Mouse (Mus musculus): ENCODE data around the gene Mamstr. TPM values are rescaled to one million over a fixed set of nuclear protein-coding genes. Genes with fewer than 3 reads are reported as not detected.

The Mamstr gene
- polyA plus RNA-seq, 1 experiment from 2014 or later = 2.8 TPM

- H3K9ac ChIP-seq (ENCODE audit: low read depth, low read length) = peak overlapping the region; percentile 37; the same call in 1 of the 2 replicates
- no peaks in the 10 kb centered on the region for H3K9me3 ChIP-seq (ENCODE audit: control insufficient read depth)
- peaks cover 3% of the 10 kb centered on the region; the same call in 1 of the 2 replicates for H3K4me1 ChIP-seq (replicated peaks; ENCODE audit: control insufficient read depth, insufficient read depth, low read length)
- peak overlapping the region; percentile 28; the same call in 1 of the 2 replicates for H3K27ac ChIP-seq (ENCODE audit: low read depth, low read length)
- H3K4me2 ChIP-seq (replicated peaks; ENCODE audit: low read depth) = peak overlapping the region; percentile 49
- peak; percentile 100 for TF ChIP-seq CTCF (IDR thresholded peaks at IDR 0.05; ENCODE audit: low read depth)
- 26% methylated on average over 14 of the region's 14 CpGs for WGBS
- no peaks in the 10 kb centered on the region for H3K36me3 ChIP-seq (ENCODE audit: control insufficient read depth, insufficient read depth)
- ATAC-seq = peak; percentile 23; the same call in 1 of the 2 replicates
- H3K27me3 ChIP-seq (replicated peaks; ENCODE audit: control insufficient read depth, insufficient read depth, low read length) = peaks cover 32% of the 10 kb centered on the region
- no peak overlapping the region for H3K4me3 ChIP-seq (ENCODE audit: low read depth, low read length)
Observed at GRCm38 (mm10) chr7:45682144-45683126, 42.7 kb downstream of the Mamstr start.

DNA sequence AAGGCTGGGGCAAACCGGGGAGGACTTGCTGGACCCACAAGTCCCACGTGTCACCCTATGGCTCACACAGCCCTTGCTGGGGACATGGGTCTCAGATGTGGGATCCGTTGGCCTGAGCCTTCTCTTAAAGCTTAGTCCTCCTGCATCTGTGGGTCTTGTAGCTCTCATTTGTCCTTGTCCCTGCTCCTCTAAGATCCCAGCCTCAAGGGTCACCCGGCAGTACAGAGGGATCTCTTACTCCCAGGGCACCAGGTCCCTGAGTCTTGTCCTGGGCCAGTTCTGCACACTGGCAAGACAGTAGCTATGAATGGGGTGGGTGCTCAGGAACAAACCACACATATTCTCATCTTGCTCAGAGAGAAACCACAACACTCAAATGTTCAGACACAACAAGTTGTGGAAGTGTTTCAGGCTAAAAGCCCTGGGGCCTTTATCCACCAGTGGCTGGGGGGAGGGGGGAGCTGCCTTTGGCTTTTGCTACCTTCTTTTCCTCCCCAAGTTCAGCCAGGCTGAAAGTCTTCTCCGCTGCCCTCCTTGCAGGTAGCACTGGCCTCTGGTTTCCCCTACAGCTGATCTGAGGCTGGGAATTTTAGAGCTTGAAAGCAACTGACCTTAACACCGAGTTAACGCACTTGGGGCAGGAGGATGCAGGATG, 43.7 kb downstream of the Mamstr start, which contains the start of gene Ntn5:
Ntn5 (plus strand) TSS at position 627 of the 655 bp plus-strand sequence.
- H3K9me3 ChIP-seq (ENCODE audit: control insufficient read depth) = no peaks in the 10 kb centered on the region
- 84% methylated on average over 7 of the region's 7 CpGs for WGBS

DNA sequence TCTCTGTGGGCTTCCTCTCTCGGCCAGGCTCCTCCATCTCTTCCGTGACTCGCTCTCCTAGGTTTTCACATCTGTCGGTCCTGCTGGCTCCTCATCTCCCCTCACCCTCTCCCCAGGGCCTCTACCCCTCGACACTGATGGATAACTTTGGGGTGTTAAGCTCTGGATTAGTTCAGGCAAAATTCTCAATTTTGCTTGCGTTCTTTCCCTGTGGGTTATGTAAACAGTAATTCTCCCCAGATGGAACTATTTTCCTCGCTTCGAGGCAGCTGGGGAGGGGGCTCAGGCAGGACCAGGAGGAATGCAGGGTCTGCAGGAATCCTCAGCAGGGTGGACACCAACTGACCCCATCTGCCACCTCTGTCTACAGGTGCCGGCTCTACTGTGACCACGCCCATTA, 46.0 kb downstream of the Mamstr start:
- no peak overlapping the region for H3K27ac ChIP-seq (ENCODE audit: low read depth, low read length)

More for the DNA sequence above, 43.7 kb downstream of the Mamstr start, which contains the start of gene Ntn5:
- Histone ChIP-seq H3K4me1 (replicated peaks; ENCODE audit: control insufficient read depth, insufficient read depth, low read length) (peaks cover 3% of the 10 kb centered on the region; the same call in 1 of the 2 replicates), H3K27ac (ENCODE audit: low read depth, low read length) (no peak within 1 kb of the TSS), H3K27me3 (replicated peaks; ENCODE audit: control insufficient read depth, insufficient read depth, low read length) (peaks cover 25% of the 10 kb centered on the region), H3K4me2 (replicated peaks; ENCODE audit: low read depth) (no peak within 1 kb of the TSS), H3K36me3 (ENCODE audit: control insufficient read depth, insufficient read depth) (no peaks in the 10 kb centered on the region), H3K4me3 (ENCODE audit: low read depth, low read length) (no peak within 1 kb of the TSS), H3K9ac (ENCODE audit: low read depth, low read length) (no peak within 1 kb of the TSS)
- TF ChIP-seq CTCF (IDR thresholded peaks at IDR 0.05; ENCODE audit: low read depth) = no peak
- ATAC-seq = no peak

DNA sequence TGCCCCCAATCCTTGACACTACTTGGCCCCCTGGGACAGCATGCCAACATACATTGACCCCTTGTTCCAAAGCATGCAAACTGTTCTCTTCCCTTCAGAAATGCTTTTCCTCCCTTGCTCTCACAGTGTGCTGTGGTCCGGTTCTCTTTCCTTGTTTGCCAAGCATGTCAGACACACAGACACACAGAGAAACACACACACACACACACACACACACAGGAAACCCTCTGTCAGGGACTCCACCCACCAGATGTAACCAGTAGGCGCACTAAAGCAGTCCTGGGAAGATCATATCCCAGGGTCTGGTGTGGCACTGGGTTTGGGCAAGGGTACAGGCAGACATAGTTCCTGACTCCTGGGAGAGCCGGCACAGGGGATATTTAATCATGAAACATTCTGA, 47.1 kb downstream of the Mamstr start:
- Histone ChIP-seq H3K27ac (ENCODE audit: low read depth, low read length) (no peak overlapping the region), H3K36me3 (ENCODE audit: control insufficient read depth, insufficient read depth) (no peaks in the 10 kb centered on the region), H3K9me3 (ENCODE audit: control insufficient read depth) (no peaks in the 10 kb centered on the region), H3K9ac (ENCODE audit: low read depth, low read length) (no peak overlapping the region), H3K27me3 (replicated peaks; ENCODE audit: control insufficient read depth, insufficient read depth, low read length) (peaks cover 26% of the 10 kb centered on the region), H3K4me1 (replicated peaks; ENCODE audit: control insufficient read depth, insufficient read depth, low read length) (peaks cover 3% of the 10 kb centered on the region; the same call in 1 of the 2 replicates), H3K4me3 (ENCODE audit: low read depth, low read length) (no peak overlapping the region), H3K4me2 (replicated peaks; ENCODE audit: low read depth) (no peak overlapping the region)
- TF ChIP-seq CTCF (IDR thresholded peaks at IDR 0.05; ENCODE audit: low read depth) = no peak
- 75% methylated on average over 3 of the region's 3 CpGs for WGBS
- ATAC-seq = no peak

More for the DNA sequence above, 46.0 kb downstream of the Mamstr start:
- Histone ChIP-seq H3K4me3 (ENCODE audit: low read depth, low read length) (no peak overlapping the region), H3K36me3 (ENCODE audit: control insufficient read depth, insufficient read depth) (no peaks in the 10 kb centered on the region), H3K27me3 (replicated peaks; ENCODE audit: control insufficient read depth, insufficient read depth, low read length) (peaks cover 22% of the 10 kb centered on the region), H3K9me3 (ENCODE audit: control insufficient read depth) (no peaks in the 10 kb centered on the region), H3K9ac (ENCODE audit: low read depth, low read length) (no peak overlapping the region), H3K4me1 (replicated peaks; ENCODE audit: control insufficient read depth, insufficient read depth, low read length) (peaks cover 3% of the 10 kb centered on the region; the same call in 1 of the 2 replicates), H3K4me2 (replicated peaks; ENCODE audit: low read depth) (no peak overlapping the region)
- TF ChIP-seq CTCF (IDR thresholded peaks at IDR 0.05; ENCODE audit: low read depth) = no peak
- no peak for ATAC-seq
- WGBS = 43% methylated on average over 10 of the region's 10 CpGs

GRCm38 (mm10) chr7:45689099-45689498, 49.3 kb downstream of the Mamstr start:
- WGBS = 66% methylated on average over 6 of the region's 6 CpGs
- no peak overlapping the region for H3K9ac ChIP-seq (ENCODE audit: low read depth, low read length)
- ATAC-seq = no peak
- H3K36me3 ChIP-seq (ENCODE audit: control insufficient read depth, insufficient read depth) = no peaks in the 10 kb centered on the region
- H3K27ac ChIP-seq (ENCODE audit: low read depth, low read length) = no peak overlapping the region
- TF ChIP-seq CTCF (IDR thresholded peaks at IDR 0.05; ENCODE audit: low read depth) = no peak
- no peaks in the 10 kb centered on the region for H3K4me1 ChIP-seq (replicated peaks; ENCODE audit: control insufficient read depth, insufficient read depth, low read length)
- H3K27me3 ChIP-seq (replicated peaks; ENCODE audit: control insufficient read depth, insufficient read depth, low read length) = peaks cover 19% of the 10 kb centered on the region; the same call in 1 of the 2 replicates
- H3K4me3 ChIP-seq (ENCODE audit: low read depth, low read length) = no peak overlapping the region
- H3K9me3 ChIP-seq (ENCODE audit: control insufficient read depth) = no peaks in the 10 kb centered on the region
- no peak overlapping the region for H3K4me2 ChIP-seq (replicated peaks; ENCODE audit: low read depth)

DNA sequence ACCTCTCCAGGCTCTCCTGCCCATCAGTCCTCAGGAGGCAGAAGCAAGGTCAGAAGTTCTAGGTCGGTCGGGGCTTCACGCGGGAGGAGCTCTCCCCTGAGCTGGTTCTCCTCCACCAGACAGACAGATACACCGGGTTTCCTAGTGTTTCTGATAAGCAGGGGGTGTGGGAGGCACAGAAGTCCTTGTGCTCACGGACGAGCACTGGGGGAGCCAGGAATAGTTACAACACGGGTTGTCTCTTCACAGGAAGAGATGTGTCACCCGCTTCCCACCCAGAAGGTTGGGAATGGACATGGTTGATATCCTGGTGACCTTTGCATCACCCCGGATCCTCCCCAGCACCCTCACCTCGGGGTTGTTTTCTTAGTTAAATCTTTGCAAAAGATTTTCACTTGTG, 50.0 kb downstream of the Mamstr start:
- no peaks in the 10 kb centered on the region for H3K9me3 ChIP-seq (ENCODE audit: control insufficient read depth)
- H3K4me1 ChIP-seq (replicated peaks; ENCODE audit: control insufficient read depth, insufficient read depth, low read length) = no peaks in the 10 kb centered on the region
- no peak overlapping the region for H3K4me3 ChIP-seq (ENCODE audit: low read depth, low read length)
- no peak for TF ChIP-seq CTCF (IDR thresholded peaks at IDR 0.05; ENCODE audit: low read depth)
- ATAC-seq = no peak
- H3K36me3 ChIP-seq (ENCODE audit: control insufficient read depth, insufficient read depth) = no peaks in the 10 kb centered on the region
- WGBS = 62% methylated on average over 11 of the region's 11 CpGs
- peaks cover 13% of the 10 kb centered on the region; the same call in 1 of the 2 replicates for H3K27me3 ChIP-seq (replicated peaks; ENCODE audit: control insufficient read depth, insufficient read depth, low read length)
- no peak overlapping the region for H3K27ac ChIP-seq (ENCODE audit: low read depth, low read length)
- no peak overlapping the region for H3K4me2 ChIP-seq (replicated peaks; ENCODE audit: low read depth)
- H3K9ac ChIP-seq (ENCODE audit: low read depth, low read length) = no peak overlapping the region

Data from intestine, postnatal 0 days (tissue).